In the genomic region with DNA sequence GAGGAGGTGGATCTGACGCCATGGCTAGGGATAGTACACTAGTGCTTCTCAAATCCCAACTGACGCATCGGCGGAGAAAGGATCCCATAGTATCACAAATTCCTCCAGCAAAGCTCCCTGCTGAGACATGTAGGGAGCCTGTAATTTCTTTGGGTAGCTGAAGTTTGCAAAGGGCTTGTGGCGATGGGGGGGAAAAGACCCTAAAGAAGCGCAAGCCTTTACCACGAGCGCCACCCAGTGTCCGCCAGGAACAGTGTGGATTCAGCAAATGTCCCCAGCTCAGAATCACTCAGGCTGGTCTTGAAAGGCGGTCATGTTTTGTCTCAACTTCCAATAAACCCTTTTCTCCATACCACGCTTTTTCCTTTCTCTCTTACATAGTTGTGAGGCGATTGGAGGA, we compare ENCODE assay signal across 9 mouse cellular contexts. TPM values are rescaled to one million over a fixed set of nuclear protein-coding genes. Genes with fewer than 3 reads are reported as not detected.
DNase-seq lines count a peak whose midpoint lies in the region; ATAC-seq and TF ChIP-seq lines count a peak whose summit lies in the region.
"Had no signal": no experiment of that assay in that cellular context is flagged by ENCODE, and none has a peak within 500 bp of the region (broad histone marks: within the 10 kb centered on the region; RNA-seq: fewer than 3 reads in every experiment).

No protein-coding gene starts in this region.

- H3K9ac ChIP-seq in hindbrain, embryonic 13.5 days = no peak overlapping the region

- H3K9me3 ChIP-seq in hindbrain, embryonic 13.5 days = no peaks in the 10 kb centered on the region

- 2% methylated on average over 12 of the region's 12 CpGs for WGBS in hindbrain, embryonic 13.5 days

- intact Hi-C loops in gastrocnemius, postnatal 14 days (cut with DNase I; ENCODE audit: low total_unique reads) = loop anchor here (10.0 kb wide), 4 partner anchors 430 to 1030 kb away; no protein-coding TSS in a partner anchor

- no peaks in the 10 kb centered on the region for H3K36me3 ChIP-seq in hindbrain, embryonic 13.5 days

- H3K4me3 ChIP-seq in layer of hippocampus, adult 2 months = no peak overlapping the region
- no peak overlapping the region for H3K4me3 ChIP-seq in hindbrain, embryonic 13.5 days
- H3K4me3 ChIP-seq: erythroblast, embryonic 14.5 days had no signal

- peak; percentile 32 to 65 for DNase-seq in layer of hippocampus, adult 2 months (ENCODE audit: low spot score in 2 of 2)
- no peak for DNase-seq in layer of hippocampus, adult 9-11 months
- no peak for DNase-seq in Patski (ENCODE audit: low read depth, low spot score)
- peak; percentile 78 for DNase-seq in embryo, embryonic 9.5 days (ENCODE audit: extremely low spot score)
- peak; percentile 38 for DNase-seq in lung, postnatal 36 days
- DNase-seq in thymus, postnatal 4 days = peak; percentile 75
- no peak for DNase-seq in gastrocnemius, postnatal 14 days

- no peak overlapping the region for H3K27ac ChIP-seq in layer of hippocampus, adult 2 months
- H3K27ac ChIP-seq in hindbrain, embryonic 13.5 days = no peak overlapping the region

- H3K4me1 ChIP-seq in hindbrain, embryonic 13.5 days (replicated peaks) = peaks cover 12% of the 10 kb centered on the region

- peak; percentile 92 for TF ChIP-seq CTCF in layer of hippocampus, adult 2 months (conservative IDR thresholded peaks at IDR 0.05)
- TF ChIP-seq CTCF in Patski (IDR thresholded peaks at IDR 0.05) = no peak

- peaks cover 13% of the 10 kb centered on the region for H3K27me3 ChIP-seq in Patski
- peaks cover 61% of the 10 kb centered on the region for H3K27me3 ChIP-seq in hindbrain, embryonic 13.5 days

- in situ Hi-C loops in Patski (cut with MboI; ENCODE audit: low pct_unique_long_range_greater_than_20kb) = loop anchor here (5.0 to 10.0 kb wide), 6 partner anchors 308 to 873 kb away; a partner anchor contains a TSS

- H3K4me2 ChIP-seq in hindbrain, embryonic 13.5 days = no peak overlapping the region

- POLR2A ChIA-PET in Patski (lab: Charles Lee) = interaction anchor here (1.1 kb wide), 1 partner anchor 879 kb away, joined by 6 read pairs; no protein-coding TSS in a partner anchor

- CTCF ChIA-PET in Patski (lab: Charles Lee) = interaction anchor here (0.7 to 1.9 kb wide), 10 partner anchors 30 to 1028 kb away, joined by 3 to 5 read pairs (median 4); no protein-coding TSS in a partner anchor

- ATAC-seq in Patski = peak; percentile 1
- peak; percentile 55; the same call in 1 of the 2 replicates for ATAC-seq in hindbrain, embryonic 13.5 days (ENCODE audit: low FRiP score)

RNA-seq across cellular contexts. Expression of a gene that starts 3.0 kb away (rescaled TPM):
- total RNA-seq in layer of hippocampus, adult 2 months (2021) = 1 to 10 TPM; 4.3 to 6.1 TPM
- 15.9 TPM for polyA plus RNA-seq in Patski (2021)
- 1.3 and 1.9 TPM in 2 replicates for polyA plus RNA-seq in hindbrain, embryonic 13.5 days (2015; fragmentation: Nextera tagmentation; extraction: Ambion mirVana)
- not detected for total RNA-seq in gastrocnemius, postnatal 14 days (2021)
- polyA plus RNA-seq: erythroblast, embryonic 14.5 days had no signal

RNA-seq across cellular contexts. Expression of a gene that starts 21.8 kb away (rescaled TPM):
- 1 to 10 TPM; 7.5 to 8.5 TPM for total RNA-seq in layer of hippocampus, adult 2 months (2021)
- 5.6 TPM for polyA plus RNA-seq in Patski (2021)
- polyA plus RNA-seq in hindbrain, embryonic 13.5 days (2015; fragmentation: Nextera tagmentation; extraction: Ambion mirVana) = 0.18 TPM in 1 of 2 replicates, not detected in the other
- not detected for total RNA-seq in gastrocnemius, postnatal 14 days (2021)
- polyA plus RNA-seq: erythroblast, embryonic 14.5 days had no signal

Comparison
In these comparisons a context has a peak if more than half of its experiments do, and no peak if none do; other contexts are left out.
1. DNase-seq: peak in layer of hippocampus, adult 2 months (2 of 2), embryo, embryonic 9.5 days (single experiment), lung, postnatal 36 days (single experiment) and thymus, postnatal 4 days (single experiment); none in layer of hippocampus, adult 9-11 months (single experiment), Patski (single experiment) and gastrocnemius, postnatal 14 days (single experiment).
2. RNA of a gene that starts 3.0 kb away (total RNA-seq): 4.3 to 6.1 TPM in layer of hippocampus, adult 2 months; not detected in gastrocnemius, postnatal 14 days; every median in the first group is over 4 times any median in the second.
3. RNA of a gene that starts 21.8 kb away (total RNA-seq): 7.5 to 8.5 TPM in layer of hippocampus, adult 2 months; not detected in gastrocnemius, postnatal 14 days; every median in the first group is over 4 times any median in the second.